Mouse (Mus musculus) ES-Bruce4 (cell line): Measurements from ENCODE around the gene Lrrc45.

Experiments used
- CTCF ChIP-seq: IDR thresholded peaks from one replicate; pipeline ENCODE4 v1.8.1; 2011; ENCODE audit warnings: low read depth, low read length
- EP300 ChIP-seq: IDR thresholded peaks from 2 replicates; pipeline ENCODE4 v1.6.1; 2011; ENCODE audit warnings: low read depth, low read length; ENCODE audit not compliant: insufficient read depth
- POLR2A ChIP-seq: IDR thresholded peaks from one replicate; pipeline ENCODE4 v1.8.1; 2011; ENCODE audit warnings: low read length; ENCODE audit not compliant: insufficient read depth

DNA sequence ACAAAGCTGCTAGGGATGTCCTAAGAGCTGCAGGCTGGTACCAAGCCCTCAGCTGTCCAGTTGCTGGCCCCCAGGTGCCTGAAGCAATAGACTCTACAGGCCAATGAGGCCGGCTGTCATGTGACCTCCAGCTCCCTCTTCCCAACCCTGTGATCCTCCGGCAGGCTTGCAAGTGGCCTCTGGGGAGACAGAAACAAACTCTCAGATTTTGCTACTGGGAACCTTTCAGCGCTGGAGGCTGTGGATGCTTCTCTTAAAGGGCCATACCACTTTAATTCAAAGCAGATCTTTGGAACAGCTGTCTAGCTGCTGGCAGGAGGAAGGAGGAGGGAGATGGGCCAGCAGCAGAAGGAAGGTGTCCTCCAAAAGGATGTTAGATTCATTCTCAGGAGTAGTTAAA, 47.1 kb upstream of the Lrrc45 start:
- TF ChIP-seq CTCF (no peak), POLR2A (no peak), EP300 (no peak)
